Mouse (Mus musculus) cerebellum, postnatal 36 days (tissue): ENCODE data around the gene Ces2h.
"Not testable (repeated sequence)": the region's sequence is repeated elsewhere in the genome, so short reads cannot be mapped to it uniquely, and the experiment has no call there.

Source experiments
- DNase-seq, 2 experiments: peaks; one replicate each; pipeline ENCODE4 v3.0.0; 2021 to 2022; ENCODE audit warnings: mixed read lengths in 2 of 2

Gene Ces2h

GRCm38 (mm10) chr8:105000586-105000985 lies at the start of gene Ces2h:
Ces2h (plus strand) TSS chr8:105000853.
- DNase-seq: no peak

- no peak for DNase-seq
Measured at GRCm38 (mm10) chr8:104961537-104961961, 39.1 kb upstream of the Ces2h start, which contains the start of gene Ces2g. Ces2g (plus strand) TSS chr8:104961718.

GRCm38 (mm10) chr8:104962229-104962901 lies 38.3 kb upstream of the Ces2h start:
- no peak for DNase-seq

- DNase-seq: no peak
Measured at GRCm38 (mm10) chr8:104963375-104963894, 37.2 kb upstream of the Ces2h start.

GRCm38 (mm10) chr8:104984126-104984525 lies 16.5 kb upstream of the Ces2h start:
- no peak for DNase-seq

- DNase-seq: peak; percentile 10 to 17
Measured at GRCm38 (mm10) chr8:104984942-104985341, 15.7 kb upstream of the Ces2h start.

GRCm38 (mm10) chr8:104998191-104998590 lies 2.5 kb upstream of the Ces2h start:
- DNase-seq: no peak

GRCm38 (mm10) chr8:104999183-104999582 lies 1.5 kb upstream of the Ces2h start:
- DNase-seq: no peak

- DNase-seq: no peak
Measured at GRCm38 (mm10) chr8:105010000-105010399, 9.3 kb downstream of the Ces2h start.

GRCm38 (mm10) chr8:105011136-105011535 lies 10.5 kb downstream of the Ces2h start:
- DNase-seq: no peak

- no peak for DNase-seq
Measured at GRCm38 (mm10) chr8:105014391-105014790, 13.7 kb downstream of the Ces2h start.

GRCm38 (mm10) chr8:105021954-105022353 lies 21.3 kb downstream of the Ces2h start:
- DNase-seq: no peak

- peak; percentile 44 to 53 for DNase-seq
Measured at GRCm38 (mm10) chr8:105023087-105023486, 22.4 kb downstream of the Ces2h start.

- DNase-seq: no peak
Measured at GRCm38 (mm10) chr8:105025050-105025449, 24.4 kb downstream of the Ces2h start.

- DNase-seq: no peak
Measured at GRCm38 (mm10) chr8:105043510-105043909, 42.9 kb downstream of the Ces2h start.

- DNase-seq: no peak
Measured at GRCm38 (mm10) chr8:105045824-105046401, 45.3 kb downstream of the Ces2h start.

- DNase-seq: no peak
Measured at GRCm38 (mm10) chr8:105048371-105048854, 47.8 kb downstream of the Ces2h start, which contains the start of gene Ces3a. Ces3a (plus strand) TSS chr8:105048601.

- no peak for DNase-seq
Measured at GRCm38 (mm10) chr8:105056211-105056610, 55.6 kb downstream of the Ces2h start.

GRCm38 (mm10) chr8:105060056-105060455 lies 59.4 kb downstream of the Ces2h start:
- DNase-seq: no peak

GRCm38 (mm10) chr8:105066761-105067160 lies 66.1 kb downstream of the Ces2h start:
- DNase-seq: peak; percentile 3 to 11

GRCm38 (mm10) chr8:105067905-105068304 lies 67.3 kb downstream of the Ces2h start:
- not testable (repeated sequence) for DNase-seq

- no peak for DNase-seq
Measured at GRCm38 (mm10) chr8:105068971-105069370, 68.3 kb downstream of the Ces2h start.
